Mouse (Mus musculus) stomach, embryonic 14.5 days (tissue): ENCODE results near the gene Wfdc15b. TPM values are rescaled to one million over a fixed set of nuclear protein-coding genes. Genes with fewer than 3 reads are reported as not detected.
A peak's percentile ranks its signal among the peaks of the same experiment; 100 is the strongest.
"Not testable (repeated sequence)": the region's sequence is repeated elsewhere in the genome, so short reads cannot be mapped to it uniquely, and the experiment has no call there.

Experiments used
- ATAC-seq: fragments of 200-750 bp; cut with Nextera tagmentation; 2 replicates; pipeline ENCODE4 v1.8.0; 2017; ENCODE audit warnings: low read depth, moderate TSS enrichment; ENCODE audit not compliant: insufficient number of reproducible peaks, insufficient read depth, low FRiP score
- H3K27ac ChIP-seq: fragments of 300-500 bp; sonication (generic); 2 replicates; pipeline ENCODE4 v1.5.1; 2014; ENCODE audit warnings: mild to moderate bottlenecking, low read length, moderate library complexity, mixed read lengths
- H3K27me3 ChIP-seq: fragments of 300-500 bp; sonication (generic); 2 replicates; pipeline ENCODE4 v1.6.1; 2014; ENCODE audit warnings: low read length, control low read depth, mixed read lengths; ENCODE audit not compliant: control insufficient read depth, insufficient read depth
- H3K36me3 ChIP-seq: fragments of 300-500 bp; sonication (generic); 2 replicates; pipeline ENCODE4 v1.6.1; 2014; ENCODE audit warnings: mild to moderate bottlenecking, control low read depth, low read length, moderate library complexity, mixed read lengths; ENCODE audit not compliant: control insufficient read depth, insufficient read depth
- H3K4me1 ChIP-seq: fragments of 300-500 bp; sonication (generic); 2 replicates; pipeline ENCODE4 v1.6.1; 2014; ENCODE audit warnings: low read length, control low read depth, mixed read lengths; ENCODE audit not compliant: control insufficient read depth, insufficient read depth
- H3K4me2 ChIP-seq: fragments of 300-500 bp; sonication (generic); replicated peaks from 2 replicates; pipeline ENCODE4 v1.6.1; 2014; ENCODE audit warnings: low read depth, low read length, control low read depth
- H3K4me3 ChIP-seq: fragments of 300-500 bp; sonication (generic); 2 replicates; pipeline ENCODE4 v1.5.1; 2014; ENCODE audit warnings: low read depth, low read length, control low read depth
- H3K9ac ChIP-seq: fragments of 300-500 bp; sonication (generic); replicated peaks from 2 replicates; pipeline ENCODE4 v1.6.1; 2014; ENCODE audit warnings: low read depth, mild to moderate bottlenecking, control low read depth, low read length, moderate library complexity, mixed read lengths
- H3K9me3 ChIP-seq: fragments of 300-500 bp; sonication (generic); 2 replicates; pipeline ENCODE4 v1.6.1; 2016; ENCODE audit warnings: low read depth, low read length, control low read depth; ENCODE audit not compliant: control insufficient read depth
- WGBS: fragments of 180-500 bp; shearing (Covaris S2); extraction: QIAGEN DNeasy Blood & Tissue Kit; methylation state at CpG from one replicate; pipeline ENCODE4 v1.1.7; 2014; 5-methylcytosine and 5-hydroxymethylcytosine counted together
- polyA plus RNA-seq: library from polyadenylated mRNA; unstranded; fragments of >200 nt; fragmentation: Nextera tagmentation; extraction: Ambion mirVana; gene quantifications from 2 replicates; pipeline ENCODE4 v1.2.1, GENCODE M21; 2014

Wfdc15b gene
- polyA plus RNA-seq: 13.2 and 23.6 TPM in 2 replicates

- H3K36me3 ChIP-seq: no peaks in the 10 kb centered on the region
- H3K27ac ChIP-seq: no peak within 1 kb of the TSS
- no peak for ATAC-seq
- no peak within 1 kb of the TSS for H3K4me3 ChIP-seq
- no peaks in the 10 kb centered on the region for H3K9me3 ChIP-seq
- no peaks in the 10 kb centered on the region for H3K27me3 ChIP-seq
- peak within 1 kb of the TSS; percentile 14; the same call in 1 of the 2 replicates for H3K4me2 ChIP-seq
- H3K4me1 ChIP-seq: no peaks in the 10 kb centered on the region
- 49% methylated on average over 11 of the region's 11 CpGs for WGBS
- no peak within 1 kb of the TSS for H3K9ac ChIP-seq
Measured at GRCm38 (mm10) chr2:164221522-164221921, at the start of gene Wfdc15b. Gene Wfdc15b (minus strand): TSS chr2:164221660.

GRCm38 (mm10) chr2:164256540-164256939 is 35.1 kb upstream of the Wfdc15b start, which contains the start of gene Svs3b:
Gene Svs3b (minus strand): TSS chr2:164256640.
- not testable (repeated sequence) for H3K4me2 ChIP-seq, H3K36me3 ChIP-seq, H3K27me3 ChIP-seq, H3K27ac ChIP-seq, ATAC-seq, H3K4me1 ChIP-seq, H3K9ac ChIP-seq, H3K4me3 ChIP-seq, H3K9me3 ChIP-seq
- WGBS: 90% methylated on average over 1 of the region's 1 CpGs

- WGBS: 79% methylated on average over 3 of the region's 3 CpGs
Measured at GRCm38 (mm10) chr2:164238366-164238765, 16.9 kb upstream of the Wfdc15b start, which contains the start of gene Svs2. Gene Svs2 (minus strand): TSS chr2:164238466.

GRCm38 (mm10) chr2:164232671-164233070 is 11.2 kb upstream of the Wfdc15b start:
- Histone ChIP-seq H3K9me3 (no peaks in the 10 kb centered on the region), H3K4me2 (no peak overlapping the region), H3K4me1 (no peaks in the 10 kb centered on the region), H3K27ac (no peak overlapping the region), H3K9ac (no peak overlapping the region), H3K27me3 (no peaks in the 10 kb centered on the region), H3K36me3 (no peaks in the 10 kb centered on the region), H3K4me3 (no peak overlapping the region)
- 76% methylated on average over 8 of the region's 8 CpGs for WGBS
- ATAC-seq: no peak

More at GRCm38 (mm10) chr2:164238366-164238765, 16.9 kb upstream of the Wfdc15b start, which contains the start of gene Svs2:
- no peak for ATAC-seq
- no peaks in the 10 kb centered on the region for H3K27me3 ChIP-seq
- H3K4me1 ChIP-seq: no peaks in the 10 kb centered on the region
- no peaks in the 10 kb centered on the region for H3K9me3 ChIP-seq
- no peaks in the 10 kb centered on the region for H3K36me3 ChIP-seq
- H3K9ac ChIP-seq: no peak within 1 kb of the TSS
- no peak within 1 kb of the TSS for H3K4me3 ChIP-seq
- H3K4me2 ChIP-seq: no peak within 1 kb of the TSS
- no peak within 1 kb of the TSS for H3K27ac ChIP-seq

GRCm38 (mm10) chr2:164228361-164229070 is 7.1 kb upstream of the Wfdc15b start:
- 81% methylated on average over 8 of the region's 8 CpGs for WGBS
- ATAC-seq: no peak

GRCm38 (mm10) chr2:164219295-164219694 is 2.2 kb downstream of the Wfdc15b start:
- no peaks in the 10 kb centered on the region for H3K27me3 ChIP-seq
- no peaks in the 10 kb centered on the region for H3K9me3 ChIP-seq
- no peak overlapping the region for H3K9ac ChIP-seq
- no peak overlapping the region for H3K4me2 ChIP-seq
- no peak overlapping the region for H3K27ac ChIP-seq
- no peaks in the 10 kb centered on the region for H3K4me1 ChIP-seq
- no peak overlapping the region for H3K4me3 ChIP-seq
- no peak for ATAC-seq
- H3K36me3 ChIP-seq: no peaks in the 10 kb centered on the region
- WGBS: 87% methylated on average over 9 of the region's 9 CpGs

More at GRCm38 (mm10) chr2:164228361-164229070, 7.1 kb upstream of the Wfdc15b start:
- no peak overlapping the region for H3K4me3 ChIP-seq
- no peaks in the 10 kb centered on the region for H3K4me1 ChIP-seq
- no peaks in the 10 kb centered on the region for H3K36me3 ChIP-seq
- no peak overlapping the region for H3K27ac ChIP-seq
- no peak overlapping the region for H3K4me2 ChIP-seq
- no peaks in the 10 kb centered on the region for H3K9me3 ChIP-seq
- no peak overlapping the region for H3K9ac ChIP-seq
- H3K27me3 ChIP-seq: no peaks in the 10 kb centered on the region

- H3K9me3 ChIP-seq: no peaks in the 10 kb centered on the region
- H3K4me1 ChIP-seq: no peaks in the 10 kb centered on the region
- ATAC-seq: no peak
- H3K4me3 ChIP-seq: no peak overlapping the region
- no peak overlapping the region for H3K27ac ChIP-seq
- no peak overlapping the region for H3K4me2 ChIP-seq
- 83% methylated on average over 5 of the region's 5 CpGs for WGBS
- H3K36me3 ChIP-seq: no peaks in the 10 kb centered on the region
- no peaks in the 10 kb centered on the region for H3K27me3 ChIP-seq
- no peak overlapping the region for H3K9ac ChIP-seq
Measured at GRCm38 (mm10) chr2:164212711-164213110, 8.7 kb downstream of the Wfdc15b start.

GRCm38 (mm10) chr2:164210892-164211291 is 10.6 kb downstream of the Wfdc15b start:
- Histone ChIP-seq H3K4me2 (no peak overlapping the region), H3K4me3 (no peak overlapping the region), H3K36me3 (no peaks in the 10 kb centered on the region), H3K9ac (no peak overlapping the region), H3K9me3 (no peaks in the 10 kb centered on the region), H3K27ac (no peak overlapping the region), H3K27me3 (no peaks in the 10 kb centered on the region), H3K4me1 (no peaks in the 10 kb centered on the region)
- WGBS: 86% methylated on average over 4 of the region's 4 CpGs
- ATAC-seq: no peak
